In the genomic region with DNA sequence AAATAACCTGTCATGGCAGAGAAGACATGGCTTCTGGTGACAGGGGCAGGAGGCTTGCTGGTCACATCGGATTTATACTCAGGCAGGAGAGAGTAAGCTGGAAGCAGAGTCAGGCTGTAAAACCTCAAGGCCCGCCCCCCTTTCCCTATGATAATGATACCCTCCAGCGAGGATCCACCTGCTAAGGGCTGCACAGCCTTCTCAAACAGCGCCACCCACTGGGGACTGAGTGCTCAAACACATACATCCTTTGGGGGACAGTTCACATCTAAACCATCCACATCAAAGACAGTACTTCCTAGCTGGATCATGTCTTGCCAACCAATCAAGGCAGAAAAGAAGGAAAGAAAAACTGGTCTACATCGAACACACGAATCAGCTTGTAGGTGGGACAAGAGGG, we compare ENCODE assay signal across 30 mouse cellular contexts. TPM values are rescaled to one million over a fixed set of nuclear protein-coding genes. Genes with fewer than 3 reads are reported as not detected.
A peak's percentile ranks its signal among the peaks of the same experiment; 100 is the strongest.
DNase-seq lines count a peak whose midpoint lies in the region; ATAC-seq and TF ChIP-seq lines count a peak whose summit lies in the region.
"Had no signal": no experiment of that assay in that cellular context is flagged by ENCODE, and none has a peak within 500 bp of the region (broad histone marks: within the 10 kb centered on the region; RNA-seq: fewer than 3 reads in every experiment).

No protein-coding gene starts in this region.

- H3K4me1 ChIP-seq in kidney, adult 2 months (ENCODE audit: control insufficient read depth, insufficient read depth, low read length): no peaks in the 10 kb centered on the region
- H3K4me1 ChIP-seq in ES-Bruce4 (ENCODE audit: control insufficient read depth, insufficient read depth, low read length): no peaks in the 10 kb centered on the region
- H3K4me1 ChIP-seq: heart, embryonic 15.5 days; intestine, embryonic 15.5 days; neural tube, embryonic 12.5 days had no signal

- H3K4me3 ChIP-seq in kidney, adult 2 months (ENCODE audit: insufficient read depth, low read depth, low read length): no peak overlapping the region
- H3K4me3 ChIP-seq in ES-Bruce4 (ENCODE audit: low read depth, low read length): no peak overlapping the region
- H3K4me3 ChIP-seq: forebrain, embryonic 10.5 days; heart, adult 2 months; heart, embryonic 15.5 days; hindbrain, embryonic 10.5 days; intestine, embryonic 15.5 days; neural tube, embryonic 12.5 days had no signal

- 36% methylated on average over 6 of the region's 6 CpGs for WGBS in kidney, adult 2 months

- no peak overlapping the region for H3K9ac ChIP-seq in ES-Bruce4 (ENCODE audit: low read depth, poor library complexity, severe bottlenecking)
- H3K9ac ChIP-seq: heart, embryonic 15.5 days; intestine, embryonic 15.5 days; neural tube, embryonic 12.5 days had no signal

- ATAC-seq in megakaryocyte, adult 5-6 weeks (ENCODE audit: poor library complexity, severe bottlenecking): no peak
- ATAC-seq: activated CD4-positive, CD25-positive, alpha-beta regulatory T cell, adult 4 months; intestine, embryonic 15.5 days had no signal

- no peaks in the 10 kb centered on the region; the same call in 1 of the 2 replicates for H3K27me3 ChIP-seq in kidney, adult 2 months (replicated peaks; ENCODE audit: control insufficient read depth, insufficient read depth, low read length)
- H3K27me3 ChIP-seq in ES-Bruce4 (ENCODE audit: control insufficient read depth, insufficient read depth, low read length, poor library complexity, severe bottlenecking): no peaks in the 10 kb centered on the region
- H3K27me3 ChIP-seq: heart, embryonic 15.5 days; intestine, embryonic 15.5 days; neural tube, embryonic 12.5 days had no signal

- H3K9me3 ChIP-seq in ES-Bruce4 (replicated peaks; ENCODE audit: control insufficient read depth, insufficient read depth, low read length, poor library complexity, severe bottlenecking): no peaks in the 10 kb centered on the region
- H3K9me3 ChIP-seq: forebrain, embryonic 10.5 days; heart, embryonic 15.5 days; hindbrain, embryonic 10.5 days; intestine, embryonic 15.5 days; neural tube, embryonic 12.5 days had no signal

- no peak overlapping the region for H3K27ac ChIP-seq in kidney, adult 2 months (ENCODE audit: insufficient read depth, low read depth, low read length)
- no peak overlapping the region for H3K27ac ChIP-seq in ES-Bruce4 (ENCODE audit: insufficient read depth, low read length)
- H3K27ac ChIP-seq: forebrain, embryonic 10.5 days; heart, adult 2 months; heart, embryonic 15.5 days; hindbrain, embryonic 10.5 days; intestine, embryonic 15.5 days; neural tube, embryonic 12.5 days had no signal

- no peak for TF ChIP-seq EP300 in ES-Bruce4 (IDR thresholded peaks at IDR 0.05; ENCODE audit: insufficient read depth, low read depth, low read length)

- H3K36me3 ChIP-seq in kidney, adult 2 months (ENCODE audit: control insufficient read depth, insufficient read depth, low read length): no peaks in the 10 kb centered on the region
- H3K36me3 ChIP-seq in ES-Bruce4 (ENCODE audit: control insufficient read depth, insufficient read depth, low read length, poor library complexity, severe bottlenecking): no peaks in the 10 kb centered on the region
- H3K36me3 ChIP-seq: forebrain, embryonic 10.5 days; heart, embryonic 15.5 days; hindbrain, embryonic 10.5 days; intestine, embryonic 15.5 days; neural tube, embryonic 12.5 days had no signal

- no peak for TF ChIP-seq POLR2A in kidney, adult 2 months (IDR thresholded peaks at IDR 0.05; ENCODE audit: low read depth, low read length)
- TF ChIP-seq POLR2A in ES-Bruce4 (IDR thresholded peaks at IDR 0.05; ENCODE audit: insufficient read depth, low read length): no peak
- no peak for TF ChIP-seq POLR2A in brain, embryonic 14.5 days (IDR thresholded peaks at IDR 0.05; ENCODE audit: borderline replicate concordance, extremely low read depth, insufficient read depth, insufficient read length, poor library complexity, severe bottlenecking)

- no peak for DNase-seq in kidney, adult 2 months
- DNase-seq in kidney, adult 9 months: no peak
- peak; percentile 10 for DNase-seq in A20 (ENCODE audit: low read depth, low spot score)
- no peak for DNase-seq in brain, embryonic 14.5 days (ENCODE audit: low read depth)
- no peak for DNase-seq in heart, postnatal 4 days
- no peak for DNase-seq in layer of hippocampus, adult 9-11 months
- DNase-seq: adrenal gland, postnatal 25 days; cerebellum, adult 9-10 months; gastrocnemius, postnatal 10 days; heart, adult 2 months; kidney, postnatal 25 days; liver; lung, adult 18-20 months; lung, postnatal 4 days; thymus, adult 18-20 months had no signal

- TF ChIP-seq CTCF in kidney, adult 2 months (conservative IDR thresholded peaks at IDR 0.05; ENCODE audit: insufficient read depth, insufficient read length, low read depth, low read length): 0 out of 2 replicates have a peak, but pooled peaks have one; percentile 0
- peak; percentile 56 for TF ChIP-seq CTCF in ES-Bruce4 (IDR thresholded peaks at IDR 0.05; ENCODE audit: low read depth, low read length)
- TF ChIP-seq CTCF in brain, embryonic 14.5 days (IDR thresholded peaks at IDR 0.05; ENCODE audit: borderline replicate concordance, extremely low read depth, insufficient read depth, insufficient read length): peak; percentile 7; the same call in 1 of the 2 replicates

RNA-seq across cellular contexts. Expression of gene Krtap29-1, which starts 14.6 kb away (rescaled TPM):
- polyA plus RNA-seq in kidney, adult 2 months (2012; rRNA removed): not detected in 2 replicates
- not detected in 2 replicates for polyA plus RNA-seq in ES-Bruce4 (2011; ENCODE audit: insufficient read depth, insufficient read length, low read depth, missing spikeins)
- not detected in 2 replicates for polyA plus RNA-seq in brain, embryonic 14.5 days (2012; rRNA removed)
- total RNA-seq in heart, postnatal 4 days (2021): not detected
- not detected in 2 replicates for total RNA-seq in megakaryocyte, adult 5-6 weeks (2015)
- total RNA-seq in megakaryocyte, adult 5-6 weeks (2017): not detected in 2 replicates
- total RNA-seq: adrenal gland, postnatal 25 days; gastrocnemius, postnatal 10 days; heart, adult 2 months; layer of hippocampus, postnatal 14 days; left cerebral cortex, postnatal 36 days; MEL; monocyte, adult 5-6 weeks had no signal
- polyA plus RNA-seq: activated CD4-positive, CD25-positive, alpha-beta regulatory T cell, adult 4 months; embryonic facial prominence, embryonic 14.5 days; forebrain, embryonic 10.5 days; heart, adult 2 months; heart, embryonic 15.5 days; hindbrain, embryonic 10.5 days; intestine, embryonic 15.5 days; midbrain, embryonic 11.5 days; neural tube, embryonic 12.5 days; urinary bladder, adult 2 months had no signal

RNA-seq across cellular contexts. Expression of gene Krtap9-5, which starts 15.9 kb away (rescaled TPM):
- not detected in 2 replicates for polyA plus RNA-seq in kidney, adult 2 months (2012; rRNA removed)
- polyA plus RNA-seq in ES-Bruce4 (2011; ENCODE audit: insufficient read depth, insufficient read length, low read depth, missing spikeins): not detected in 2 replicates
- polyA plus RNA-seq in brain, embryonic 14.5 days (2012; rRNA removed): not detected in 2 replicates
- not detected for total RNA-seq in heart, postnatal 4 days (2021)
- not detected in 2 replicates for total RNA-seq in megakaryocyte, adult 5-6 weeks (2015)
- total RNA-seq in megakaryocyte, adult 5-6 weeks (2017): not detected in 2 replicates
- total RNA-seq: adrenal gland, postnatal 25 days; gastrocnemius, postnatal 10 days; heart, adult 2 months; layer of hippocampus, postnatal 14 days; left cerebral cortex, postnatal 36 days; MEL; monocyte, adult 5-6 weeks had no signal
- polyA plus RNA-seq: activated CD4-positive, CD25-positive, alpha-beta regulatory T cell, adult 4 months; embryonic facial prominence, embryonic 14.5 days; forebrain, embryonic 10.5 days; heart, adult 2 months; heart, embryonic 15.5 days; hindbrain, embryonic 10.5 days; intestine, embryonic 15.5 days; midbrain, embryonic 11.5 days; neural tube, embryonic 12.5 days; urinary bladder, adult 2 months had no signal

RNA-seq across cellular contexts. Expression of gene Krtap16-1, which starts 22.2 kb away (rescaled TPM):
- not detected in 2 replicates for polyA plus RNA-seq in kidney, adult 2 months (2012; rRNA removed)
- polyA plus RNA-seq in ES-Bruce4 (2011; ENCODE audit: insufficient read depth, insufficient read length, low read depth, missing spikeins): not detected in 2 replicates
- 0.04 TPM in 1 of 2 replicates, not detected in the other for polyA plus RNA-seq in brain, embryonic 14.5 days (2012; rRNA removed)
- not detected for total RNA-seq in heart, postnatal 4 days (2021)
- not detected in 2 replicates for total RNA-seq in megakaryocyte, adult 5-6 weeks (2015)
- total RNA-seq in megakaryocyte, adult 5-6 weeks (2017): not detected in 2 replicates
- total RNA-seq: adrenal gland, postnatal 25 days; gastrocnemius, postnatal 10 days; heart, adult 2 months; layer of hippocampus, postnatal 14 days; left cerebral cortex, postnatal 36 days; monocyte, adult 5-6 weeks had no signal
- polyA plus RNA-seq: activated CD4-positive, CD25-positive, alpha-beta regulatory T cell, adult 4 months; forebrain, embryonic 10.5 days; heart, adult 2 months; heart, embryonic 15.5 days; hindbrain, embryonic 10.5 days; intestine, embryonic 15.5 days; midbrain, embryonic 11.5 days; neural tube, embryonic 12.5 days; urinary bladder, adult 2 months had no signal

RNA-seq across cellular contexts. Expression of gene Krtap31-2, which starts 28.1 kb away (rescaled TPM):
- polyA plus RNA-seq in kidney, adult 2 months (2012; rRNA removed): not detected in 2 replicates
- polyA plus RNA-seq in ES-Bruce4 (2011; ENCODE audit: insufficient read depth, insufficient read length, low read depth, missing spikeins): not detected in 2 replicates
- not detected in 2 replicates for polyA plus RNA-seq in brain, embryonic 14.5 days (2012; rRNA removed)
- total RNA-seq in heart, postnatal 4 days (2021): not detected
- not detected in 2 replicates for total RNA-seq in megakaryocyte, adult 5-6 weeks (2015)
- total RNA-seq in megakaryocyte, adult 5-6 weeks (2017): not detected in 2 replicates
- total RNA-seq: adrenal gland, postnatal 25 days; gastrocnemius, postnatal 10 days; heart, adult 2 months; layer of hippocampus, postnatal 14 days; left cerebral cortex, postnatal 36 days; MEL; monocyte, adult 5-6 weeks had no signal
- polyA plus RNA-seq: activated CD4-positive, CD25-positive, alpha-beta regulatory T cell, adult 4 months; embryonic facial prominence, embryonic 14.5 days; forebrain, embryonic 10.5 days; heart, adult 2 months; heart, embryonic 15.5 days; hindbrain, embryonic 10.5 days; intestine, embryonic 15.5 days; midbrain, embryonic 11.5 days; neural tube, embryonic 12.5 days; urinary bladder, adult 2 months had no signal

RNA-seq across cellular contexts. Expression of gene Krtap17-1, which starts 29.6 kb away (rescaled TPM):
- not detected in 2 replicates for polyA plus RNA-seq in kidney, adult 2 months (2012; rRNA removed)
- not detected in 2 replicates for polyA plus RNA-seq in ES-Bruce4 (2011; ENCODE audit: insufficient read depth, insufficient read length, low read depth, missing spikeins)
- polyA plus RNA-seq in brain, embryonic 14.5 days (2012; rRNA removed): 0.19 and 0.27 TPM in 2 replicates
- not detected for total RNA-seq in heart, postnatal 4 days (2021)
- not detected in 2 replicates for total RNA-seq in megakaryocyte, adult 5-6 weeks (2015)
- not detected in 2 replicates for total RNA-seq in megakaryocyte, adult 5-6 weeks (2017)
- total RNA-seq: adrenal gland, postnatal 25 days; gastrocnemius, postnatal 10 days; heart, adult 2 months; layer of hippocampus, postnatal 14 days; left cerebral cortex, postnatal 36 days; MEL; monocyte, adult 5-6 weeks had no signal
- polyA plus RNA-seq: activated CD4-positive, CD25-positive, alpha-beta regulatory T cell, adult 4 months; forebrain, embryonic 10.5 days; heart, adult 2 months; heart, embryonic 15.5 days; hindbrain, embryonic 10.5 days; midbrain, embryonic 11.5 days; neural tube, embryonic 12.5 days; urinary bladder, adult 2 months had no signal

Comparison
In these comparisons a context has a peak if more than half of its experiments do, and no peak if none do; other contexts are left out.
1. CTCF ChIP-seq: peak in every context shown above with its lines; median percentile 56 in ES-Bruce4; 7 in brain, embryonic 14.5 days; 0 in kidney, adult 2 months.